Mouse (Mus musculus): ENCODE data around the gene Fgfr2.

The Fgfr2 gene

GRCm38 (mm10) chr7:130628601-130629000, 2494.5 kb downstream of the Fgfr2 start:
- Histone ChIP-seq H3K27me3 (ENCODE audit: control insufficient read depth, insufficient read depth, low read length, poor library complexity, severe bottlenecking) (no peaks in the 10 kb centered on the region), H3K36me3 (ENCODE audit: control insufficient read depth, insufficient read depth, low read length, poor library complexity, severe bottlenecking) (no peaks in the 10 kb centered on the region)
- no peak for DNase-seq (ENCODE audit: low read depth, low spot score)

GRCm38 (mm10) chr7:130625361-130625760, 2497.8 kb downstream of the Fgfr2 start:
- Histone ChIP-seq H3K27me3 (ENCODE audit: control insufficient read depth, insufficient read depth, low read length, poor library complexity, severe bottlenecking) (no peaks in the 10 kb centered on the region), H3K36me3 (ENCODE audit: control insufficient read depth, insufficient read depth, low read length, poor library complexity, severe bottlenecking) (no peaks in the 10 kb centered on the region)
- no peak for DNase-seq (ENCODE audit: low read depth, low spot score)

GRCm38 (mm10) chr7:130624299-130624698, 2498.9 kb downstream of the Fgfr2 start:
- Histone ChIP-seq H3K36me3 (ENCODE audit: control insufficient read depth, insufficient read depth, low read length, poor library complexity, severe bottlenecking) (no peaks in the 10 kb centered on the region), H3K27me3 (ENCODE audit: control insufficient read depth, insufficient read depth, low read length, poor library complexity, severe bottlenecking) (no peaks in the 10 kb centered on the region)
- no peak for DNase-seq (ENCODE audit: low read depth, low spot score)

- no peak for DNase-seq (ENCODE audit: low read depth, low spot score)
- no peaks in the 10 kb centered on the region for H3K36me3 ChIP-seq (ENCODE audit: control insufficient read depth, insufficient read depth, low read length, poor library complexity, severe bottlenecking)
- H3K27me3 ChIP-seq (ENCODE audit: control insufficient read depth, insufficient read depth, low read length, poor library complexity, severe bottlenecking), result no peaks in the 10 kb centered on the region
Observed at GRCm38 (mm10) chr7:130622359-130622758, 2500.8 kb downstream of the Fgfr2 start.

- Histone ChIP-seq H3K27me3 (ENCODE audit: control insufficient read depth, insufficient read depth, low read length, poor library complexity, severe bottlenecking) (no peaks in the 10 kb centered on the region), H3K36me3 (ENCODE audit: control insufficient read depth, insufficient read depth, low read length, poor library complexity, severe bottlenecking) (no peaks in the 10 kb centered on the region)
- DNase-seq (ENCODE audit: low read depth, low spot score), result no peak
Observed at GRCm38 (mm10) chr7:130621953-130622352, 2501.2 kb downstream of the Fgfr2 start.

GRCm38 (mm10) chr7:130621068-130621467, 2502.1 kb downstream of the Fgfr2 start:
- H3K27me3 ChIP-seq (ENCODE audit: control insufficient read depth, insufficient read depth, low read length, poor library complexity, severe bottlenecking), result no peaks in the 10 kb centered on the region
- no peak for DNase-seq (ENCODE audit: low read depth, low spot score)
- H3K36me3 ChIP-seq (ENCODE audit: control insufficient read depth, insufficient read depth, low read length, poor library complexity, severe bottlenecking), result no peaks in the 10 kb centered on the region

DNA sequence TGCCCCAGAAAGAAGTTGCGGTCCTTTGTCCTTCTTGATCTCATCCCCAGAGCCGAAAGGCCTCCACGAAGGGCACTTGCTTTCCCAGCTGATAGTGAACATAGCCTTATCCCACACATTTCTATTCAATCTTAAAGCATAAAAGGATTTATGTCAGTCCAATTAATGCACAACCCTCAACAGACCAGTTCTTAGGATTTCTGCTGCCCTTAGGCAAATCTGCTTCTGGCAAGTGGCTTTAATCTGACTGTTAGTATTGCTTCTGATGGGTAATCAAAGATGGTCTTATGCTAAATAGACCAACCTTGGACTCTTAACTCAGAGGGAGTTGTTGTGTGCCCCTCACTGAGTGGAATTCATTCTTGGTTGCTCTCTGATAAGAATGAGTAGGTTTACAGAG, 2505.6 kb downstream of the Fgfr2 start:
- Histone ChIP-seq H3K36me3 (ENCODE audit: control insufficient read depth, insufficient read depth, low read length, poor library complexity, severe bottlenecking) (no peaks in the 10 kb centered on the region), H3K27me3 (ENCODE audit: control insufficient read depth, insufficient read depth, low read length, poor library complexity, severe bottlenecking) (no peaks in the 10 kb centered on the region)
- DNase-seq (ENCODE audit: low read depth, low spot score), result no peak

DNA sequence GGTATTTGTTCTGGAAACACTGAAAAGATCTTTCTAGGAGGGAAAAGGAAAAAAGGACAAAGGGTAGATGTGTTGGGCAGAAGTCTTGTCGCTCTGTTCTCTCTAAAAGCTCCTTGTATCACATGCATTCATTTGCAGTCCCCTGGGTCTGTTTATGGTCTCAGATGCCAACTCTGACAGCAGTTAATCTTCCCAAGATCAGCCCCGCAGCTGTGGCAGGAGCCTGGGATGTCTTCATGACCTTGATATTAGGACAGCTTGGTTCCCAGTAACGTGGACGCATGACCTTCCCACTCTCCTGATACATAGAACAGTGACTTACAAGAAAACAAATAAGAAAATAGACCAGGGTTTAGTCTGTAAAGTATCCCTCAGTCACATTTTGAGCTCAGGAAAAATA, 2509.2 kb downstream of the Fgfr2 start:
- no peak for DNase-seq (ENCODE audit: low read depth, low spot score)
- Histone ChIP-seq H3K36me3 (ENCODE audit: control insufficient read depth, insufficient read depth, low read length, poor library complexity, severe bottlenecking) (no peaks in the 10 kb centered on the region), H3K27me3 (ENCODE audit: control insufficient read depth, insufficient read depth, low read length, poor library complexity, severe bottlenecking) (no peaks in the 10 kb centered on the region)

GRCm38 (mm10) chr7:130606958-130607357, 2516.2 kb downstream of the Fgfr2 start:
- H3K27me3 ChIP-seq (ENCODE audit: control insufficient read depth, insufficient read depth, low read length, poor library complexity, severe bottlenecking), result no peaks in the 10 kb centered on the region
- H3K36me3 ChIP-seq (ENCODE audit: control insufficient read depth, insufficient read depth, low read length, poor library complexity, severe bottlenecking), result no peaks in the 10 kb centered on the region
- no peak for DNase-seq (ENCODE audit: low read depth, low spot score)

DNA sequence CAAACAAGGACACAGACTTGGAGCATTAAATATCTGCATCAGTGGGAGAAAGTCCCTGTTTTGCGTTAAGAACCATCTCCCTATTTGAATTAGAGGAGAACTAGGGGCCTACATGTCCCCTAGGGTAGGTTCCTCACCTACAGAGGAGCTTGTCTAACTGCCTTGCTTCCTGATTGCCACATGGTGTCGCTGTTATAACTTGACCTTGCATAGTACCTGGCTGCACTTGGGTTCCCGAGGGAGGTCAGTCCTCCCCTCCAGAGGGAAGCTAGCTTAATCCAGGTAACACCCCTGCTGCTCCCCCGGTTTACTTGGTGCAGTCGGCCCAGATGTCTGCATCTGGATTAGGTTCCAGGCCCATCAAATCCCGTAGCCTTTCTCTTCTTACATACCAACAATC, 2518.0 kb downstream of the Fgfr2 start:
- Histone ChIP-seq H3K27me3 (ENCODE audit: control insufficient read depth, insufficient read depth, low read length, poor library complexity, severe bottlenecking) (no peaks in the 10 kb centered on the region), H3K36me3 (ENCODE audit: control insufficient read depth, insufficient read depth, low read length, poor library complexity, severe bottlenecking) (no peaks in the 10 kb centered on the region)
- peak; percentile 15 for DNase-seq (ENCODE audit: low read depth, low spot score)

GRCm38 (mm10) chr7:130604390-130604789, 2518.8 kb downstream of the Fgfr2 start:
- DNase-seq (ENCODE audit: low read depth, low spot score), result no peak
- no peaks in the 10 kb centered on the region for H3K27me3 ChIP-seq (ENCODE audit: control insufficient read depth, insufficient read depth, low read length, poor library complexity, severe bottlenecking)
- H3K36me3 ChIP-seq (ENCODE audit: control insufficient read depth, insufficient read depth, low read length, poor library complexity, severe bottlenecking), result no peaks in the 10 kb centered on the region

DNA sequence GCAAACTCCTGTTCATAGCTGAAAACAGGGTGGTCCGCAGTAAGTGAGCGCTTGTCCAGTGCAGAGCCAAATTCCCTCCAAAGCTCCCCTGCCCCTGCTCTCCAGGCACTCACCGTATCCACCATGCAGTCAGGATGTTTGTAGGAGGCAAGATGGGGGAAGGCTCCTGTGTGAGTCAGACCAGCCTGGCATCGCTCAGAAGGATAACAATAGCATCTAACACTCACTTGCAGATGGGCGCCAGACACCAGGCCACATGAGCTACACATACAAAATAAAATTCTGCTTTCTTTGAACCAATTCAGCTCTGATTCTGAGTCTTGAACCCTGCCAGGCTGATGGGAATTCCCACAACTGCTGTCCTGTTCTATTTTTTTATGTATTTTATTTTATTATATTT, 2519.6 kb downstream of the Fgfr2 start:
- Histone ChIP-seq H3K36me3 (ENCODE audit: control insufficient read depth, insufficient read depth, low read length, poor library complexity, severe bottlenecking) (no peaks in the 10 kb centered on the region), H3K27me3 (ENCODE audit: control insufficient read depth, insufficient read depth, low read length, poor library complexity, severe bottlenecking) (no peaks in the 10 kb centered on the region; the same call in 1 of the 2 replicates)
- DNase-seq (ENCODE audit: low read depth, low spot score), result no peak

GRCm38 (mm10) chr7:130602804-130603203, 2520.3 kb downstream of the Fgfr2 start:
- Histone ChIP-seq H3K27me3 (ENCODE audit: control insufficient read depth, insufficient read depth, low read length, poor library complexity, severe bottlenecking) (no peaks in the 10 kb centered on the region; the same call in 1 of the 2 replicates), H3K36me3 (ENCODE audit: control insufficient read depth, insufficient read depth, low read length, poor library complexity, severe bottlenecking) (no peaks in the 10 kb centered on the region)
- DNase-seq (ENCODE audit: low read depth, low spot score), result no peak

DNA sequence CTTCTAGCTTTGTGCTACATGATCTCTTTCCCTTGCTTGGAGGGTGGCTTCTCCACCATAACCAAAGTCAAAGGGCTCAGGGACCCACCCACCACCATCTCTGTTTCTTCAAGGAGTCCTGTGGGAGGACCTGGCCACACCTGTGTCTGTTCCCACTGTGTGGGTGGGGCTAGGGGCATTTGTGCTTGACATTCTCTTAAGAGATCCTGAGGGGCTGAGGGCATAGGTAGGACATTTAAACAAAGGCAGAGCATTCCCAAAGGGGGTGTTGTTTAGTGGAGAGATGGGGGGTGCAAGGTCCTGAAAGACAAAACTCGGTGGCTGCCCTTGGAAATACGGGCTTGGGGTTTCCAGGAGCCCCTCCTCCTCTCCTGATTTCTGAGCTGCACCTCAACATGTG, 2522.6 kb downstream of the Fgfr2 start:
- H3K36me3 ChIP-seq (ENCODE audit: control insufficient read depth, insufficient read depth, low read length, poor library complexity, severe bottlenecking), result no peaks in the 10 kb centered on the region
- DNase-seq (ENCODE audit: low read depth, low spot score), result no peak
- no peaks in the 10 kb centered on the region; the same call in 1 of the 2 replicates for H3K27me3 ChIP-seq (ENCODE audit: control insufficient read depth, insufficient read depth, low read length, poor library complexity, severe bottlenecking)

GRCm38 (mm10) chr7:130600074-130600473, 2523.1 kb downstream of the Fgfr2 start:
- no peak for DNase-seq (ENCODE audit: low read depth, low spot score)
- H3K27me3 ChIP-seq (ENCODE audit: control insufficient read depth, insufficient read depth, low read length, poor library complexity, severe bottlenecking), result no peaks in the 10 kb centered on the region; the same call in 1 of the 2 replicates
- no peaks in the 10 kb centered on the region for H3K36me3 ChIP-seq (ENCODE audit: control insufficient read depth, insufficient read depth, low read length, poor library complexity, severe bottlenecking)

DNA sequence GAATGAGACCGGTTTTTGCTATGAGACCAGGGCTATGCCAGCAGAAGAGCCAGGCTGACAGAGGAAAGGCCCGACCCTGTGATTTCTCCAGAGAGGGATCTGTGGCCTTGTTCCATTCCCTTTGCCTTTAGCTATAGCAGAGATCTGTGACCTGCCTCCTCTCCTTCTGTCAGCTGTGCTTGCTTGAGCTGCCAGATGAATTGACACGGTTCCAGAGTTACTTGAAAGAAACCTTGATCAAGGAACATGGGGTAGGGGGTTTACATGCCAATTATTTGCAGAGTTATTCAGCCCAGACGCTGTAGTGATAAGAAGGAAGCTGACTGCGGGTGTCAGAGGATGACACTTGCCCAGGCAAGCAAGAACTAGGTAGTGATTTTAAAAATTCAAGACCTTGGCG, 2525.6 kb downstream of the Fgfr2 start:
- Histone ChIP-seq H3K36me3 (ENCODE audit: control insufficient read depth, insufficient read depth, low read length, poor library complexity, severe bottlenecking) (no peaks in the 10 kb centered on the region), H3K27me3 (ENCODE audit: control insufficient read depth, insufficient read depth, low read length, poor library complexity, severe bottlenecking) (no peaks in the 10 kb centered on the region; the same call in 1 of the 2 replicates)
- no peak for DNase-seq (ENCODE audit: low read depth, low spot score)
